Mouse (Mus musculus) CH12.LX (cell line): Measurements from ENCODE around the gene Pld3. TPM values are rescaled to one million over a fixed set of nuclear protein-coding genes. Genes with fewer than 3 reads are reported as not detected.

Experiments used
- DNase-seq: peaks from one replicate; pipeline ENCODE4 v3.0.0-alpha.2; 2013; ENCODE audit errors: extremely low read depth
- H3K27ac ChIP-seq: 2 replicates; pipeline ENCODE4 v1.5.1; 2012; ENCODE audit warnings: low read depth, mild to moderate bottlenecking, control low read depth, moderate library complexity; ENCODE audit not compliant: insufficient read depth
- H3K27me3 ChIP-seq: replicated peaks from 2 replicates; pipeline ENCODE3; 2012; ENCODE audit warnings: inconsistent platforms
- H3K36me3 ChIP-seq, 2 experiments: replicated peaks in 1 of 2; 2 replicates each; pipeline versions ENCODE3 to v1.6.1; 2012; ENCODE audit warnings: inconsistent platforms in 1 of 2, low read length in 1 of 2, mild to moderate bottlenecking in 1 of 2, mixed read lengths in 1 of 2, moderate library complexity in 1 of 2; ENCODE audit not compliant: control insufficient read depth in 1 of 2, insufficient read depth in 1 of 2
- H3K4me1 ChIP-seq, 2 experiments: 2 replicates each; pipeline ENCODE4 v1.6.1; 2012; ENCODE audit warnings: inconsistent platforms in 1 of 2, moderate library complexity in 1 of 2; ENCODE audit not compliant: insufficient read depth in 2 of 2, control insufficient read depth in 1 of 2
- H3K4me2 ChIP-seq: 2 replicates; pipeline ENCODE4 v1.6.1; 2012; ENCODE audit warnings: low read depth, mild to moderate bottlenecking, control low read depth; ENCODE audit not compliant: poor library complexity, insufficient read depth, severe bottlenecking
- H3K4me3 ChIP-seq, 3 experiments: fragments of 150-350 bp in 1 of 3; sonication (generic) in 1 of 3; replicated peaks in 1 of 3; 2 replicates each; pipeline versions ENCODE3 to v1.5.1; 2011 to 2012; ENCODE audit warnings: low read depth in 2 of 3, low read length in 2 of 3, mild to moderate bottlenecking in 2 of 3, moderate library complexity in 2 of 3, control low read depth in 1 of 3, improper control_type of control experiment in 1 of 3, inconsistent platforms in 1 of 3, mixed read lengths in 1 of 3; ENCODE audit not compliant: poor library complexity in 1 of 3
- H3K79me2 ChIP-seq: replicated peaks from 2 replicates; pipeline ENCODE4 v1.6.1; 2012; ENCODE audit warnings: mild to moderate bottlenecking, moderate library complexity; ENCODE audit not compliant: control insufficient read depth, poor library complexity, insufficient read depth, severe bottlenecking; ENCODE audit errors: extremely low read depth
- H3K9ac ChIP-seq: 2 replicates; pipeline ENCODE4 v1.6.1; 2012; ENCODE audit warnings: low read depth, mild to moderate bottlenecking, control low read depth, moderate library complexity; ENCODE audit not compliant: insufficient read depth
- H3K9me3 ChIP-seq: replicated peaks from 2 replicates; pipeline ENCODE3; 2012; ENCODE audit warnings: low read length, inconsistent platforms, mixed read lengths
- BHLHE40 ChIP-seq: IDR thresholded peaks from 2 replicates; pipeline ENCODE4 v1.6.1; 2011; ENCODE audit warnings: mild to moderate bottlenecking, low read depth, low read length, improper control_type of control experiment
- CHD1 ChIP-seq: IDR thresholded peaks from 2 replicates; pipeline ENCODE4 v1.6.1; 2012; ENCODE audit warnings: low read depth, low read length, improper control_type of control experiment, inconsistent platforms
- CTCF ChIP-seq, 2 experiments: IDR thresholded peaks in 1 of 2; conservative IDR thresholded peaks in 1 of 2; 2 replicates each; pipeline ENCODE4 v1.5.1; 2011 to 2012; ENCODE audit warnings: low read depth in 2 of 2, low read length in 2 of 2, improper control_type of control experiment in 1 of 2, inconsistent platforms in 1 of 2, mild to moderate bottlenecking in 1 of 2, moderate library complexity in 1 of 2
- E2F4 ChIP-seq: IDR thresholded peaks from 2 replicates; pipeline ENCODE4 v1.6.1; 2011; ENCODE audit warnings: low read depth, low read length, improper control_type of control experiment; ENCODE audit not compliant: insufficient replicate concordance
- EP300 ChIP-seq: IDR thresholded peaks from 2 replicates; pipeline ENCODE4 v1.6.1; 2011; ENCODE audit warnings: low read length, improper control_type of control experiment
- ETS1 ChIP-seq: conservative IDR thresholded peaks from 2 replicates; pipeline ENCODE4 v1.6.1; 2012; ENCODE audit warnings: low read depth, mild to moderate bottlenecking, inconsistent platforms, low read length, improper control_type of control experiment, moderate library complexity
- HCFC1 ChIP-seq: IDR thresholded peaks from 2 replicates; pipeline ENCODE4 v1.6.1; 2012; ENCODE audit warnings: low read depth, mild to moderate bottlenecking, inconsistent platforms, low read length, improper control_type of control experiment
- IRF4 ChIP-seq: IDR thresholded peaks from 2 replicates; pipeline ENCODE4 v1.6.1; 2014; ENCODE audit warnings: low read depth, mild to moderate bottlenecking, inconsistent platforms, low read length, improper control_type of control experiment
- JUN ChIP-seq: IDR thresholded peaks from 2 replicates; pipeline ENCODE4 v1.6.1; 2011; ENCODE audit warnings: low read depth, mild to moderate bottlenecking, low read length, improper control_type of control experiment, moderate library complexity; ENCODE audit not compliant: insufficient read depth
- JUND ChIP-seq: conservative IDR thresholded peaks from 2 replicates; pipeline ENCODE4 v1.6.1; 2011; ENCODE audit warnings: low read depth, low read length, improper control_type of control experiment
- KAT2A ChIP-seq: IDR thresholded peaks from 2 replicates; pipeline ENCODE4 v1.6.1; 2012; ENCODE audit warnings: low read length, improper control_type of control experiment, inconsistent platforms; ENCODE audit not compliant: insufficient replicate concordance
- MAZ ChIP-seq: IDR thresholded peaks from 2 replicates; pipeline ENCODE4 v1.6.1; 2012; ENCODE audit warnings: low read depth, mild to moderate bottlenecking, inconsistent platforms, low read length, improper control_type of control experiment, moderate library complexity
- MEF2A ChIP-seq: IDR thresholded peaks from 2 replicates; pipeline ENCODE4 v1.6.1; 2014; ENCODE audit warnings: low read depth, mild to moderate bottlenecking, inconsistent platforms, low read length, improper control_type of control experiment, borderline replicate concordance
- MXI1 ChIP-seq: IDR thresholded peaks from 2 replicates; pipeline ENCODE4 v1.6.1; 2011; ENCODE audit warnings: mild to moderate bottlenecking, low read depth, low read length, improper control_type of control experiment
- NELFE ChIP-seq: IDR thresholded peaks from 2 replicates; pipeline ENCODE4 v1.6.1; 2011; ENCODE audit warnings: low read depth, low read length, improper control_type of control experiment
- NRF1 ChIP-seq: IDR thresholded peaks from 2 replicates; pipeline ENCODE4 v1.6.1; 2014; ENCODE audit warnings: low read depth, mild to moderate bottlenecking, inconsistent platforms, low read length, improper control_type of control experiment, moderate library complexity
- PAX5 ChIP-seq: IDR thresholded peaks from 2 replicates; pipeline ENCODE4 v1.6.1; 2012; ENCODE audit warnings: low read length, inconsistent platforms, mixed read lengths
- POLR2A ChIP-seq: IDR thresholded peaks from 2 replicates; pipeline ENCODE4 v1.6.1; 2011; ENCODE audit warnings: low read depth, mild to moderate bottlenecking, improper control_type of control experiment, low read length
- POLR2AphosphoS2 ChIP-seq: IDR thresholded peaks from 2 replicates; pipeline ENCODE4 v1.6.1; 2011; ENCODE audit warnings: low read depth, low read length, improper control_type of control experiment
- RAD21 ChIP-seq: IDR thresholded peaks from 2 replicates; pipeline ENCODE4 v1.6.1; 2011; ENCODE audit warnings: low read depth, mild to moderate bottlenecking, low read length, improper control_type of control experiment, moderate library complexity
- SIN3A ChIP-seq: IDR thresholded peaks from 2 replicates; pipeline ENCODE4 v1.6.1; 2012; ENCODE audit warnings: low read length, improper control_type of control experiment, inconsistent platforms
- TBP ChIP-seq: conservative IDR thresholded peaks from 2 replicates; pipeline ENCODE4 v1.6.1; 2011; ENCODE audit warnings: low read depth, low read length, improper control_type of control experiment
- TCF12 ChIP-seq: IDR thresholded peaks from 2 replicates; pipeline ENCODE4 v1.6.1; 2014; ENCODE audit warnings: low read depth, mild to moderate bottlenecking, inconsistent platforms, low read length, improper control_type of control experiment
- UBTF ChIP-seq: IDR thresholded peaks from 2 replicates; pipeline ENCODE4 v1.6.1; 2012; ENCODE audit warnings: low read depth, mild to moderate bottlenecking, inconsistent platforms, low read length, improper control_type of control experiment, moderate library complexity
- USF2 ChIP-seq: conservative IDR thresholded peaks from 2 replicates; pipeline ENCODE4 v1.6.1; 2011; ENCODE audit warnings: low read depth, low read length, improper control_type of control experiment
- ZC3H11A ChIP-seq: IDR thresholded peaks from 2 replicates; pipeline ENCODE4 v1.6.1; 2012; ENCODE audit warnings: low read depth, mild to moderate bottlenecking, inconsistent platforms, low read length, improper control_type of control experiment
- ZKSCAN1 ChIP-seq: IDR thresholded peaks from 2 replicates; pipeline ENCODE4 v1.6.1; 2012; ENCODE audit warnings: low read depth, inconsistent platforms, low read length, improper control_type of control experiment, borderline replicate concordance
- ZMIZ1 ChIP-seq: IDR thresholded peaks from 2 replicates; pipeline ENCODE4 v1.6.1; 2012; ENCODE audit warnings: low read depth, mild to moderate bottlenecking, inconsistent platforms, low read length, improper control_type of control experiment
- dilution Hi-C: fragments of 300-500 bp; cut with MboI; formaldehyde crosslinking; loops from 2 replicates; pipeline ENCODE4 v1.14.3; 2020; ENCODE audit warnings: low sequenced_read_pairs; ENCODE audit not compliant: extremely low pct_unique_long_range_greater_than_20kb, extremely low pct_ligation_motif_present
- in situ Hi-C: fragments of 300-500 bp; cut with MboI; formaldehyde crosslinking; loops from 3 replicates; pipeline ENCODE4 v1.14.3; 2019; ENCODE audit warnings: low sequenced_read_pairs, low pct_ligation_motif_present, low pct_unique_long_range_greater_than_20kb, mixed read lengths
- polyA plus RNA-seq: library from polyadenylated mRNA; unstranded; fragments of >175 nt; gene quantifications from 2 replicates; pipeline ENCODE4 v1.2.1, GENCODE M21; 2012; ENCODE audit warnings: low read depth; ENCODE audit not compliant: insufficient read length
- total RNA-seq, 2 experiments: library from RNA; depleted of rRNA; stranded (reverse); fragments of 300-350 nt in 1 of 2; fragments of >200 nt in 1 of 2; gene quantifications; 2 replicates each; pipeline ENCODE4 v1.2.3; 2012 to 2014

Gene Pld3
- total and polyA plus RNA-seq, 3 experiments, result 6.0 to 21.1 (median 14.1) TPM

DNA sequence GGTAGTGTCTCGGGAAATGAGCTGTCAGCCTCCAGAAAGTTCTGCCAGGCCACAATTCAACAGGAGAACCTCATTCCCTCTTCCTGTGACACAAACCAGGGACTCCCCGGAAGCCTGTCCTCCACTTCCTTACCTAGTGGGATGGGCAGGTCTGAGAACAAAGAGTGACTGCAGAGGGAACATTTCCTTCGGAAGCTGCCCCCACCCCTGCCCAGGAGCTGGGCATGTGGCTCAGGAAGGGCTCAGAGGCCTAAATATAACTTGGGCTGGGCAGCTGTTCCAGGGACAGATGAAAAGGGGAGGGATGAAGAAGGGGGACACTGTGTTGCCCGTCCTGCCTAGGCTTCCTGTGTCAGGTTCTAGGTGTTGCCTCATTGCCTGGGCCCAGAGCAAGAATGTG, 51.4 kb downstream of the Pld3 start:
- Histone ChIP-seq H3K9ac (no peak overlapping the region), H3K79me2 (no peaks in the 10 kb centered on the region), H3K36me3 (no peaks in the 10 kb centered on the region), H3K27ac (no peak overlapping the region), H3K4me2 (no peak overlapping the region), H3K27me3 (no peaks in the 10 kb centered on the region), H3K9me3 (no peaks in the 10 kb centered on the region), H3K4me1 (peaks cover 3 to 13% of the 10 kb centered on the region in 2 experiments)
- dilution Hi-C loops, result no loop called here
- DNase-seq, result no peak
- in situ Hi-C loops, result no loop called here
- no peak for TF ChIP-seq NELFE
- TF ChIP-seq USF2, result no peak
- no peak for TF ChIP-seq MXI1
- no peak for TF ChIP-seq KAT2A
- TF ChIP-seq UBTF, result no peak
- TF ChIP-seq TBP, result no peak
- no peak for TF ChIP-seq TCF12
- no peak for TF ChIP-seq ZMIZ1
- no peak for TF ChIP-seq CTCF (conservative IDR thresholded peaks at IDR 0.05 in 1 of 2, IDR thresholded peaks at IDR 0.05 in 1 of 2; ENCODE audit: low read depth in 2 of 2, low read length in 2 of 2)
- no peak for TF ChIP-seq CHD1
- no peak for TF ChIP-seq ZC3H11A
- TF ChIP-seq SIN3A, result no peak
- no peak for TF ChIP-seq POLR2AphosphoS2
- no peak for TF ChIP-seq ETS1
- no peak for TF ChIP-seq MAZ
- no peak for TF ChIP-seq POLR2A
- TF ChIP-seq HCFC1, result no peak
- no peak for TF ChIP-seq PAX5
- TF ChIP-seq, all 38 proteins: peak for 0
- no peak overlapping the region for H3K4me3 ChIP-seq

- no peaks in the 10 kb centered on the region for H3K27me3 ChIP-seq
- H3K79me2 ChIP-seq, result no peaks in the 10 kb centered on the region
- no peak for TF ChIP-seq POLR2A
- TF ChIP-seq POLR2AphosphoS2, result no peak
- no peak for TF ChIP-seq ZMIZ1
- no peak for TF ChIP-seq E2F4
- TF ChIP-seq BHLHE40, result no peak
- no peak for TF ChIP-seq TBP
- no peak for TF ChIP-seq MEF2A
- TF ChIP-seq ZKSCAN1, result no peak
- no peak for TF ChIP-seq NELFE
- no peak for TF ChIP-seq HCFC1
- TF ChIP-seq MAZ, result no peak
- no peak for TF ChIP-seq IRF4
- no peak for TF ChIP-seq EP300
- no peak for TF ChIP-seq JUN
- TF ChIP-seq JUND, result no peak
- no peak for TF ChIP-seq NRF1
- no peak for TF ChIP-seq KAT2A
- TF ChIP-seq TCF12, result no peak
- no peak for TF ChIP-seq RAD21
- TF ChIP-seq, all 38 proteins: peak for 0
- H3K36me3 ChIP-seq, result no peaks in the 10 kb centered on the region
- H3K4me3 ChIP-seq, result no peak within 1 kb of the TSS
- H3K9me3 ChIP-seq, result no peaks in the 10 kb centered on the region
- peaks cover 2 to 6% of the 10 kb centered on the region in 2 experiments for H3K4me1 ChIP-seq
- H3K9ac ChIP-seq, result no peak within 1 kb of the TSS
- no peak within 1 kb of the TSS for H3K4me2 ChIP-seq
- in situ Hi-C loops (loop anchor here (5.0 kb wide), 1 partner anchor 62 kb away; no protein-coding TSS in a partner anchor), dilution Hi-C loops (no loop called here)
- no peak for DNase-seq
- no peak within 1 kb of the TSS for H3K27ac ChIP-seq
Observed at GRCm38 (mm10) chr7:27499036-27499435, 54.0 kb downstream of the Pld3 start, which contains the start of gene Prx. TSS of gene Prx (plus strand) at chr7:27499324.
